Mouse (Mus musculus) forebrain, embryonic 16.5 days (tissue): Measurements from ENCODE around the gene Espn. TPM values are rescaled to one million over a fixed set of nuclear protein-coding genes. Genes with fewer than 3 reads are reported as not detected.

Experiments used
- ATAC-seq: fragments of 200-750 bp; cut with Nextera tagmentation; 2 replicates; pipeline ENCODE4 v1.8.0; 2017; ENCODE audit warnings: mild to moderate bottlenecking, moderate library complexity
- H3K27ac ChIP-seq: fragments of 300-500 bp; sonication (generic); 2 replicates; pipeline ENCODE4 v1.5.1; 2014; ENCODE audit warnings: low read length, control low read depth
- H3K27me3 ChIP-seq: fragments of 300-500 bp; sonication (generic); replicated peaks from 2 replicates; pipeline ENCODE4 v1.6.1; 2014; ENCODE audit warnings: low read length; ENCODE audit not compliant: control insufficient read depth, insufficient read depth
- H3K36me3 ChIP-seq: fragments of 300-500 bp; sonication (generic); 2 replicates; pipeline ENCODE4 v1.6.1; 2014; ENCODE audit not compliant: control insufficient read depth, insufficient read depth
- H3K4me1 ChIP-seq: fragments of 300-500 bp; sonication (generic); replicated peaks from 2 replicates; pipeline ENCODE4 v1.6.1; 2014; ENCODE audit warnings: low read length; ENCODE audit not compliant: control insufficient read depth, insufficient read depth
- H3K4me2 ChIP-seq: fragments of 300-500 bp; sonication (generic); 2 replicates; pipeline ENCODE4 v1.6.1; 2014; ENCODE audit warnings: mild to moderate bottlenecking, low read length, control low read depth
- H3K4me3 ChIP-seq: fragments of 300-500 bp; sonication (generic); replicated peaks from 2 replicates; pipeline ENCODE4 v1.5.1; 2014; ENCODE audit warnings: mild to moderate bottlenecking, low read length, control low read depth
- H3K9ac ChIP-seq: fragments of 300-500 bp; sonication (generic); replicated peaks from 2 replicates; pipeline ENCODE4 v1.6.1; 2014; ENCODE audit warnings: low read depth, low read length, control low read depth
- H3K9me3 ChIP-seq: fragments of 300-500 bp; sonication (generic); 2 replicates; pipeline ENCODE4 v1.6.1; 2016; ENCODE audit warnings: low read length; ENCODE audit not compliant: control insufficient read depth
- WGBS: fragments of 180-500 bp; shearing (Covaris S2); extraction: QIAGEN DNeasy Blood & Tissue Kit; methylation state at CpG from one replicate; pipeline ENCODE4 v1.1.7; 2014; 5-methylcytosine and 5-hydroxymethylcytosine counted together
- polyA plus RNA-seq: library from polyadenylated mRNA; unstranded; fragments of >200 nt; fragmentation: Nextera tagmentation; extraction: Ambion mirVana; gene quantifications from 2 replicates; pipeline ENCODE4 v1.2.1, GENCODE M21; 2015

Espn gene
- polyA plus RNA-seq, 1 experiment from 2014 or later: 0.08 TPM

GRCm38 (mm10) chr4:152087211-152088081, 64.7 kb downstream of the Espn start:
- 6% methylated on average over 12 of the region's 12 CpGs for WGBS
- no peaks in the 10 kb centered on the region for H3K27me3 ChIP-seq
- peaks cover 25% of the 10 kb centered on the region for H3K4me1 ChIP-seq
- peak overlapping the region; percentile 89 for H3K4me2 ChIP-seq
- H3K9me3 ChIP-seq: no peaks in the 10 kb centered on the region
- H3K27ac ChIP-seq: no peak overlapping the region
- peak overlapping the region; percentile 83 for H3K9ac ChIP-seq
- H3K36me3 ChIP-seq: no peaks in the 10 kb centered on the region
- peak overlapping the region; percentile 78 for H3K4me3 ChIP-seq
- 0 out of 2 replicates have a peak, but pooled peaks have one; percentile 6 for ATAC-seq

GRCm38 (mm10) chr4:152086505-152087210, 65.5 kb downstream of the Espn start:
- peak overlapping the region; percentile 83 for H3K9ac ChIP-seq
- H3K36me3 ChIP-seq: no peaks in the 10 kb centered on the region
- H3K9me3 ChIP-seq: no peaks in the 10 kb centered on the region
- H3K4me3 ChIP-seq: peak overlapping the region; percentile 78
- H3K27me3 ChIP-seq: no peaks in the 10 kb centered on the region
- WGBS: under 1% methylated on average over 48 of the region's 92 CpGs
- peaks cover 25% of the 10 kb centered on the region for H3K4me1 ChIP-seq
- no peak overlapping the region for H3K27ac ChIP-seq
- peak overlapping the region; percentile 89 for H3K4me2 ChIP-seq
- peak; percentile 70 for ATAC-seq

GRCm38 (mm10) chr4:152084616-152085015, 67.6 kb downstream of the Espn start:
- Histone ChIP-seq H3K9me3 (no peaks in the 10 kb centered on the region), H3K4me1 (peaks cover 25% of the 10 kb centered on the region), H3K4me3 (no peak overlapping the region), H3K36me3 (no peaks in the 10 kb centered on the region), H3K9ac (no peak overlapping the region), H3K27me3 (no peaks in the 10 kb centered on the region), H3K4me2 (no peak overlapping the region), H3K27ac (no peak overlapping the region)
- ATAC-seq: no peak
- WGBS: 94% methylated on average over 7 of the region's 7 CpGs

DNA sequence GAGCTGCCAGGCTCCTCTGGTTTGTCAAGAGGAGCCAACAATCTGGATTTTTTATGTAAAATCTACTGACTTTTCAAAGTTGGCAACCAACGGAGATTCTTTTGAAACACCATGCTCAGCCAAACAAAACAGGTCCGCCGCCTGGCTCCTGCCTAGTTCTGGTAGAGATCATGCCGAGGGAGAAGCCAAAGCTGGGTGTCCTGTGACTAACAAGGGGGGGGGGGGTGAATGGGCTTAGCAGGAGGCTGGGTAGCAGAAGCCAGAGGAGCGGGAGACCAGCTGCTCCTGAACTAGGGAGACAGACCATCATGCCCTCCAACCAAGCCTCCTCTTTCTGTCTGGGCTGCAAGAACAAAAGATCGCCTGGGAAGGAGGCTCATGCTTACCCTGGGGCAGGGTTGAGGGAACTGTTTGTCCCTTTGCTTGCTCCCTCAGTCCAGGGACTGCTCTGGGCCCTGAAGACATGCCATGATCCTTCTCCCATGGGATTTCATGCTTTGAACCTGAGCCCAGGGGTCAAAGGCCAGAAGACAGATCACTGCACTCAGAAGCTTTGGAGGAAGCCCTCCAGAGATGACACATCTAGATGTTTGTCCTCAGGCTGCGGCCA, 68.5 kb downstream of the Espn start:
- Histone ChIP-seq H3K27me3 (no peaks in the 10 kb centered on the region), H3K36me3 (no peaks in the 10 kb centered on the region)
- WGBS: 50% methylated on average over 7 of the region's 7 CpGs

GRCm38 (mm10) chr4:152079931-152080330, 72.2 kb downstream of the Espn start:
- Histone ChIP-seq H3K9ac (no peak overlapping the region), H3K4me2 (no peak overlapping the region), H3K9me3 (no peaks in the 10 kb centered on the region), H3K4me3 (no peak overlapping the region), H3K27ac (no peak overlapping the region), H3K27me3 (no peaks in the 10 kb centered on the region), H3K4me1 (no peaks in the 10 kb centered on the region), H3K36me3 (no peaks in the 10 kb centered on the region)
- ATAC-seq: no peak
- 75% methylated on average over 7 of the region's 7 CpGs for WGBS

More for the DNA sequence above, 68.5 kb downstream of the Espn start:
- H3K4me3 ChIP-seq: no peak overlapping the region
- no peak overlapping the region for H3K9ac ChIP-seq
- peaks cover 22% of the 10 kb centered on the region for H3K4me1 ChIP-seq
- H3K9me3 ChIP-seq: no peaks in the 10 kb centered on the region
- H3K4me2 ChIP-seq: no peak overlapping the region
- H3K27ac ChIP-seq: no peak overlapping the region
- no peak for ATAC-seq

- Histone ChIP-seq H3K4me3 (no peak overlapping the region), H3K9ac (no peak overlapping the region), H3K27me3 (no peaks in the 10 kb centered on the region), H3K36me3 (no peaks in the 10 kb centered on the region), H3K4me1 (no peaks in the 10 kb centered on the region), H3K9me3 (no peaks in the 10 kb centered on the region), H3K27ac (no peak overlapping the region), H3K4me2 (no peak overlapping the region)
- WGBS: 86% methylated on average over 3 of the region's 3 CpGs
- no peak for ATAC-seq
Observed at GRCm38 (mm10) chr4:152079261-152079660, 72.9 kb downstream of the Espn start.

- Histone ChIP-seq H3K9ac (no peak overlapping the region), H3K4me1 (no peaks in the 10 kb centered on the region), H3K27me3 (no peaks in the 10 kb centered on the region), H3K27ac (no peak overlapping the region), H3K4me2 (no peak overlapping the region), H3K4me3 (no peak overlapping the region), H3K36me3 (no peaks in the 10 kb centered on the region), H3K9me3 (no peaks in the 10 kb centered on the region)
- ATAC-seq: no peak
- 94% methylated on average over 10 of the region's 10 CpGs for WGBS
Observed at GRCm38 (mm10) chr4:152078105-152078530, 74.1 kb downstream of the Espn start.

GRCm38 (mm10) chr4:152077191-152077590, 75.0 kb downstream of the Espn start:
- ATAC-seq: no peak
- WGBS: 87% methylated on average over 9 of the region's 9 CpGs
- Histone ChIP-seq H3K27ac (no peak overlapping the region), H3K36me3 (no peaks in the 10 kb centered on the region), H3K27me3 (no peaks in the 10 kb centered on the region), H3K9ac (no peak overlapping the region), H3K4me2 (no peak overlapping the region), H3K4me3 (no peak overlapping the region), H3K4me1 (no peaks in the 10 kb centered on the region; the same call in 1 of the 2 replicates), H3K9me3 (no peaks in the 10 kb centered on the region)

- 85% methylated on average over 9 of the region's 9 CpGs for WGBS
- H3K4me2 ChIP-seq: no peak overlapping the region
- no peaks in the 10 kb centered on the region for H3K9me3 ChIP-seq
- H3K9ac ChIP-seq: no peak overlapping the region
- ATAC-seq: no peak
- no peak overlapping the region for H3K4me3 ChIP-seq
- H3K27me3 ChIP-seq: no peaks in the 10 kb centered on the region
- no peaks in the 10 kb centered on the region; the same call in 1 of the 2 replicates for H3K4me1 ChIP-seq
- no peaks in the 10 kb centered on the region for H3K36me3 ChIP-seq
- H3K27ac ChIP-seq: no peak overlapping the region
Observed at GRCm38 (mm10) chr4:152074548-152074947, 77.6 kb downstream of the Espn start.
